Mouse (Mus musculus): ENCODE data around the gene Tmem151b. TPM values are rescaled to one million over a fixed set of nuclear protein-coding genes. Genes with fewer than 3 reads are reported as not detected.

Tmem151b gene
- polyA plus RNA-seq, 1 experiment: 1.2 TPM

- Histone ChIP-seq H3K36me3 (ENCODE audit: control insufficient read depth, insufficient read depth) (peaks cover 8% of the 10 kb centered on the region), H3K79me2 (ENCODE audit: control insufficient read depth, insufficient read depth) (peaks cover 45% of the 10 kb centered on the region), H3K4me3 (ENCODE audit: insufficient read depth, poor library complexity, severe bottlenecking) (peak overlapping the region; percentile 69), H3ac (ENCODE audit: control insufficient read depth, insufficient read length, low read depth) (peak overlapping the region; percentile 81), H3K79me3 (ENCODE audit: low read depth) (peaks cover 43% of the 10 kb centered on the region), H3K27me3 (ENCODE audit: control insufficient read depth, insufficient read depth, insufficient read length) (no peaks in the 10 kb centered on the region)
- TF ChIP-seq CEBPB (IDR thresholded peaks at IDR 0.05; ENCODE audit: low read depth): no peak
- no peak for TF ChIP-seq USF1 (IDR thresholded peaks at IDR 0.05; ENCODE audit: low read depth)
- TF ChIP-seq MAX (IDR thresholded peaks at IDR 0.05): no peak
- TF ChIP-seq FOSL1 (IDR thresholded peaks at IDR 0.05; ENCODE audit: insufficient read depth, low read length, poor library complexity, severe bottlenecking): no peak
- TF ChIP-seq MYOD1 (IDR thresholded peaks at IDR 0.05; ENCODE audit: control insufficient read depth, insufficient read length, low read depth): no peak
- TF ChIP-seq CTCF (IDR thresholded peaks at IDR 0.05; ENCODE audit: control insufficient read depth, insufficient read depth, insufficient read length): no peak
- no peak for TF ChIP-seq MYOG (IDR thresholded peaks at IDR 0.05; ENCODE audit: control insufficient read depth, extremely low read depth, insufficient read length)
These were observed 46.4 kb upstream of the Tmem151b start for GRCm38 (mm10) chr17:45595736-45596390.

GRCm38 (mm10) chr17:45594881-45595735 is 45.6 kb upstream of the Tmem151b start:
- Histone ChIP-seq H3K27me3 (ENCODE audit: control insufficient read depth, insufficient read depth, insufficient read length) (no peaks in the 10 kb centered on the region), H3K36me3 (ENCODE audit: control insufficient read depth, insufficient read depth) (peaks cover 16% of the 10 kb centered on the region), H3K79me3 (ENCODE audit: low read depth) (peaks cover 49% of the 10 kb centered on the region), H3ac (ENCODE audit: control insufficient read depth, insufficient read length, low read depth) (peak overlapping the region; percentile 81), H3K79me2 (ENCODE audit: control insufficient read depth, insufficient read depth) (peaks cover 53% of the 10 kb centered on the region), H3K4me3 (ENCODE audit: insufficient read depth, poor library complexity, severe bottlenecking) (peak overlapping the region; percentile 69)
- no peak for TF ChIP-seq MYOD1 (IDR thresholded peaks at IDR 0.05; ENCODE audit: control insufficient read depth, insufficient read length, low read depth)
- no peak for TF ChIP-seq FOSL1 (IDR thresholded peaks at IDR 0.05; ENCODE audit: insufficient read depth, low read length, poor library complexity, severe bottlenecking)
- no peak for TF ChIP-seq CTCF (IDR thresholded peaks at IDR 0.05; ENCODE audit: control insufficient read depth, insufficient read depth, insufficient read length)
- TF ChIP-seq MAX (IDR thresholded peaks at IDR 0.05): peak; percentile 93

GRCm38 (mm10) chr17:45594195-45594594 is 44.7 kb upstream of the Tmem151b start:
- H3K27me3 ChIP-seq (ENCODE audit: control insufficient read depth, insufficient read depth, insufficient read length): no peaks in the 10 kb centered on the region
- no peak for TF ChIP-seq FOSL1 (IDR thresholded peaks at IDR 0.05; ENCODE audit: insufficient read depth, low read length, poor library complexity, severe bottlenecking)
- no peak for TF ChIP-seq CTCF (IDR thresholded peaks at IDR 0.05; ENCODE audit: control insufficient read depth, insufficient read depth, insufficient read length)
- no peak for TF ChIP-seq MYOG (IDR thresholded peaks at IDR 0.05; ENCODE audit: control insufficient read depth, extremely low read depth, insufficient read length)
- TF ChIP-seq USF1 (IDR thresholded peaks at IDR 0.05; ENCODE audit: low read depth): no peak
- TF ChIP-seq CEBPB (IDR thresholded peaks at IDR 0.05; ENCODE audit: low read depth): no peak
- no peak for TF ChIP-seq MAX (IDR thresholded peaks at IDR 0.05)
- no peak for TF ChIP-seq MYOD1 (IDR thresholded peaks at IDR 0.05; ENCODE audit: control insufficient read depth, insufficient read length, low read depth)
- H3K36me3 ChIP-seq (ENCODE audit: control insufficient read depth, insufficient read depth): peaks cover 25% of the 10 kb centered on the region
- peaks cover 55% of the 10 kb centered on the region for H3K79me3 ChIP-seq (ENCODE audit: low read depth)
- H3K4me3 ChIP-seq (ENCODE audit: insufficient read depth, poor library complexity, severe bottlenecking): peak overlapping the region; percentile 69
- H3K79me2 ChIP-seq (ENCODE audit: control insufficient read depth, insufficient read depth): peaks cover 62% of the 10 kb centered on the region
- peak overlapping the region; percentile 81 for H3ac ChIP-seq (ENCODE audit: control insufficient read depth, insufficient read length, low read depth)

- H3K4me3 ChIP-seq (ENCODE audit: insufficient read depth, poor library complexity, severe bottlenecking): peak overlapping the region; percentile 69
- TF ChIP-seq FOSL1 (IDR thresholded peaks at IDR 0.05; ENCODE audit: insufficient read depth, low read length, poor library complexity, severe bottlenecking) (no peak), MAX (IDR thresholded peaks at IDR 0.05) (no peak), CTCF (IDR thresholded peaks at IDR 0.05; ENCODE audit: control insufficient read depth, insufficient read depth, insufficient read length) (no peak)
- H3ac ChIP-seq (ENCODE audit: control insufficient read depth, insufficient read length, low read depth): peak overlapping the region; percentile 66
- peaks cover 55% of the 10 kb centered on the region for H3K79me3 ChIP-seq (ENCODE audit: low read depth)
- H3K27me3 ChIP-seq (ENCODE audit: control insufficient read depth, insufficient read depth, insufficient read length): no peaks in the 10 kb centered on the region
- H3K36me3 ChIP-seq (ENCODE audit: control insufficient read depth, insufficient read depth): peaks cover 32% of the 10 kb centered on the region
- peaks cover 69% of the 10 kb centered on the region for H3K79me2 ChIP-seq (ENCODE audit: control insufficient read depth, insufficient read depth)
These were observed 44.0 kb upstream of the Tmem151b start for GRCm38 (mm10) chr17:45593479-45593878.

- Histone ChIP-seq H3ac (ENCODE audit: control insufficient read depth, insufficient read length, low read depth) (peak overlapping the region; percentile 39), H3K79me2 (ENCODE audit: control insufficient read depth, insufficient read depth) (peaks cover 75% of the 10 kb centered on the region), H3K4me3 (ENCODE audit: insufficient read depth, poor library complexity, severe bottlenecking) (no peak overlapping the region), H3K27me3 (ENCODE audit: control insufficient read depth, insufficient read depth, insufficient read length) (no peaks in the 10 kb centered on the region), H3K36me3 (ENCODE audit: control insufficient read depth, insufficient read depth) (peaks cover 39% of the 10 kb centered on the region), H3K79me3 (ENCODE audit: low read depth) (peaks cover 55% of the 10 kb centered on the region)
- TF ChIP-seq USF1 (IDR thresholded peaks at IDR 0.05; ENCODE audit: low read depth) (no peak), FOSL1 (IDR thresholded peaks at IDR 0.05; ENCODE audit: insufficient read depth, low read length, poor library complexity, severe bottlenecking) (no peak), CEBPB (IDR thresholded peaks at IDR 0.05; ENCODE audit: low read depth) (no peak), CTCF (IDR thresholded peaks at IDR 0.05; ENCODE audit: control insufficient read depth, insufficient read depth, insufficient read length) (no peak), MAX (IDR thresholded peaks at IDR 0.05) (no peak), MYOG (IDR thresholded peaks at IDR 0.05; ENCODE audit: control insufficient read depth, extremely low read depth, insufficient read length) (no peak), MYOD1 (IDR thresholded peaks at IDR 0.05; ENCODE audit: control insufficient read depth, insufficient read length, low read depth) (no peak)
These were observed 43.3 kb upstream of the Tmem151b start for GRCm38 (mm10) chr17:45592606-45593431.
